9 mouse cellular contexts compared by ENCODE assay signal in the genomic region with DNA sequence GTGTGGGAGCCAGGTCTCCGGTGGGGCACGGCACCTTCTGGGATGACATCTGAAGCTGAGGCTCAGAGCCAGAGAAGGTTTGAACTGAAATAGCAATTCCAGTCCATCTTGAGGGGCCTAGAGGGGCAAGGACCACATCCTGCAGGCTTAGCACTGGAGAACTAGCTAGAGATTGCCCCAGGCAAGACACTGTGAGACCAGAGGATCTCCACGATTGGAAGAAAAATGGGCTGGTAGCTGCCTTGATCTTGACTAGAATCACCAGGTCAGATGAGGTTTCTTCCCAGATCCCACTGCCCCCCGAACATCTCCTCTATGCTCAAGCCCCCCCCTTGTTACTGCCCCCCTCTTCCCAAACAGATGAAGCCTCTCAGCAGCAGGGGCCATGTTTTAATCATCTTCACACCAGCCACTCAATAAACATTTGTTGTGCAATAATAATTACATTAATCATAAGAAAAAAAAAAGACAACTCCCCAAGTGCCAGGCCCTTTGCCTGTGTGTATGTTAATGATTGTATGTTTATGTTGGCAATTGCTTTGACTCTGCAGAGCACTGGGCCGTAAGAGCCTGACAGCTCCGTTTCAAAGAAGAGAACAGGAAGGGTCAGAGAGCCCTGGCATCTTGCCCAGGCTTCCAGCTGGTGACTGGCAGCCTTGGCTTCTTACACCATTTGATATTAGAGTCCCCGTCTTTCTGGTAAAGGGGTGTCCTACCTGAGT.
DNase-seq lines count a peak whose midpoint lies in the region; ATAC-seq and TF ChIP-seq lines count a peak whose summit lies in the region.
"Had no signal": no experiment of that assay in that cellular context is flagged by ENCODE, and none has a peak within 500 bp of the region (broad histone marks: within the 10 kb centered on the region; RNA-seq: fewer than 3 reads in every experiment).

No protein-coding gene starts in this region.

- no peak for ATAC-seq in heart, embryonic 11.5 days (replicated peaks; ENCODE audit: insufficient number of reproducible peaks, low FRiP score, low TSS enrichment)
- no peak for ATAC-seq in hindbrain, postnatal 0 days
- peak; percentile 84 for ATAC-seq in lung, embryonic 15.5 days (ENCODE audit: borderline replicate concordance, extremely low read depth, low FRiP score, low TSS enrichment)

- no peaks in the 10 kb centered on the region for H3K9me3 ChIP-seq in heart, embryonic 11.5 days (replicated peaks; ENCODE audit: control insufficient read depth, low read length)
- H3K9me3 ChIP-seq in hindbrain, postnatal 0 days (ENCODE audit: low read length) = no peaks in the 10 kb centered on the region
- no peaks in the 10 kb centered on the region for H3K9me3 ChIP-seq in lung, embryonic 15.5 days
- H3K9me3 ChIP-seq: midbrain, embryonic 12.5 days had no signal

- H3K4me2 ChIP-seq in heart, embryonic 11.5 days = no peak overlapping the region
- H3K4me2 ChIP-seq in hindbrain, postnatal 0 days (ENCODE audit: low read depth, low read length) = no peak overlapping the region
- no peak overlapping the region for H3K4me2 ChIP-seq in lung, embryonic 15.5 days
- H3K4me2 ChIP-seq: midbrain, embryonic 12.5 days had no signal

- TF ChIP-seq CTCF in hindbrain, postnatal 0 days (IDR thresholded peaks at IDR 0.05; ENCODE audit: low read depth) = no peak

- no peak overlapping the region for H3K4me3 ChIP-seq in heart, embryonic 11.5 days (ENCODE audit: low read depth, low read length)
- no peak overlapping the region for H3K4me3 ChIP-seq in hindbrain, postnatal 0 days (ENCODE audit: low read length)
- H3K4me3 ChIP-seq in lung, embryonic 15.5 days = no peak overlapping the region
- H3K4me3 ChIP-seq: midbrain, embryonic 12.5 days had no signal

- no peak for DNase-seq in heart, adult 8-10 months (ENCODE audit: low spot score)
- peak; percentile 40 to 45 for DNase-seq in adrenal gland, adult 18-20 months (ENCODE audit: low spot score in 2 of 2)
- peak; percentile 78 for DNase-seq in hindbrain, postnatal 0 days (ENCODE audit: low spot score)
- DNase-seq in spleen, adult 12 weeks (ENCODE audit: low spot score) = no peak
- DNase-seq in urinary bladder, postnatal 36 days (ENCODE audit: low spot score in 2 of 2) = no peak
- no peak for DNase-seq in urinary bladder, postnatal 10 days (ENCODE audit: low spot score)

- H3K27ac ChIP-seq in heart, embryonic 11.5 days (ENCODE audit: low read depth, low read length) = no peak overlapping the region
- H3K27ac ChIP-seq in hindbrain, postnatal 0 days = no peak overlapping the region
- H3K27ac ChIP-seq in lung, embryonic 15.5 days = 0 out of 2 replicates have a peak overlapping the region, but pooled peaks have one; percentile 30
- H3K27ac ChIP-seq: midbrain, embryonic 12.5 days had no signal

- H3K36me3 ChIP-seq in heart, embryonic 11.5 days (ENCODE audit: control insufficient read depth, insufficient read depth, low read length) = no peaks in the 10 kb centered on the region
- no peaks in the 10 kb centered on the region for H3K36me3 ChIP-seq in hindbrain, postnatal 0 days (ENCODE audit: insufficient read depth, low read length)
- no peaks in the 10 kb centered on the region for H3K36me3 ChIP-seq in lung, embryonic 15.5 days
- H3K36me3 ChIP-seq: midbrain, embryonic 12.5 days had no signal

- WGBS in heart, embryonic 11.5 days (ENCODE audit: insufficient replicate concordance) = 49% methylated on average over 7 of the region's 7 CpGs
- 26% methylated on average over 7 of the region's 7 CpGs for WGBS in hindbrain, postnatal 0 days
- 30% methylated on average over 7 of the region's 7 CpGs for WGBS in lung, embryonic 15.5 days

- H3K4me1 ChIP-seq in heart, embryonic 11.5 days (ENCODE audit: control insufficient read depth, insufficient read depth, low read length) = peaks cover 18% of the 10 kb centered on the region
- peaks cover 19% of the 10 kb centered on the region for H3K4me1 ChIP-seq in hindbrain, postnatal 0 days (ENCODE audit: insufficient read depth, low read length)
- H3K4me1 ChIP-seq in lung, embryonic 15.5 days = peaks cover 26% of the 10 kb centered on the region

- H3K9ac ChIP-seq in heart, embryonic 11.5 days (ENCODE audit: low read depth, low read length) = peak overlapping the region; percentile 16; the same call in 1 of the 2 replicates
- no peak overlapping the region for H3K9ac ChIP-seq in hindbrain, postnatal 0 days (replicated peaks; ENCODE audit: low read length)
- H3K9ac ChIP-seq in lung, embryonic 15.5 days = no peak overlapping the region
- H3K9ac ChIP-seq: midbrain, embryonic 12.5 days had no signal

- H3K27me3 ChIP-seq in heart, embryonic 11.5 days (ENCODE audit: control insufficient read depth, insufficient read depth, low read length) = no peaks in the 10 kb centered on the region
- no peaks in the 10 kb centered on the region for H3K27me3 ChIP-seq in hindbrain, postnatal 0 days (ENCODE audit: insufficient read depth, low read length)
- peaks cover 33% of the 10 kb centered on the region for H3K27me3 ChIP-seq in lung, embryonic 15.5 days

Comparison
In these comparisons a context has a peak if more than half of its experiments do, and no peak if none do; other contexts are left out.
1. DNase-seq: peak in adrenal gland, adult 18-20 months (2 of 2) and hindbrain, postnatal 0 days (single experiment); none in heart, adult 8-10 months (single experiment), spleen, adult 12 weeks (single experiment), urinary bladder, postnatal 36 days (0 of 2) and urinary bladder, postnatal 10 days (single experiment).